8 mouse cellular contexts compared by ENCODE assay signal in the genomic region with DNA sequence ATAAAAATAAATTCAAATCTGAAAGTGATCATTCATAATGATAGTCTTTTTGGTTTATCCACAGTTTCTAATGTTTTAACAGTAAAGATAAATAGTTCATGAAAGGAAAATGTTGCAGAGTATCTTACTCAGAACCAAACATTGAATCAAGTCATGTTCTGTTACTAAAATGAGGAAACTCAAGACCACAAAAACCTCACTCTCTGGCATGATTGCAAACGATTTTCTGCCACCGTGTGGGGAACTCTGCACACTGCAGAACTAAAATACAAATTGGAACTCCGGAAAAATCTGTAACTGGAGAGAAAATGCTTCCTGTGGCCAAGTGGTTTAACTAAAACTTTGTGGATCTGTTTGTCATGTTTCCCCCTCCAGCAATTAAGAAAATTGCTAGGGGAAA. TPM values are rescaled to one million over a fixed set of nuclear protein-coding genes. Genes with fewer than 3 reads are reported as not detected.
DNase-seq lines count a peak whose midpoint lies in the region; ATAC-seq and TF ChIP-seq lines count a peak whose summit lies in the region.
"Had no signal": no experiment of that assay in that cellular context is flagged by ENCODE, and none has a peak within 500 bp of the region (broad histone marks: within the 10 kb centered on the region; RNA-seq: fewer than 3 reads in every experiment).

No protein-coding gene starts in this region.

- H3K4me1 ChIP-seq in lung, embryonic 14.5 days (ENCODE audit: insufficient read depth): peaks cover 6% of the 10 kb centered on the region

- WGBS in lung, embryonic 14.5 days: 0% methylated on average over 3 of the region's 3 CpGs

- no peak overlapping the region for H3K4me2 ChIP-seq in lung, embryonic 14.5 days
- H3K4me2 ChIP-seq: hindbrain, embryonic 15.5 days had no signal

- no peaks in the 10 kb centered on the region for H3K27me3 ChIP-seq in lung, embryonic 14.5 days (ENCODE audit: insufficient read depth, low read length)
- H3K27me3 ChIP-seq: hindbrain, embryonic 15.5 days had no signal

- TF ChIP-seq CTCF in lung, embryonic 14.5 days (IDR thresholded peaks at IDR 0.05; ENCODE audit: low read depth): peak; percentile 75

- H3K4me3 ChIP-seq in lung, embryonic 14.5 days (ENCODE audit: low read depth, low read length): no peak overlapping the region
- H3K4me3 ChIP-seq: hindbrain, embryonic 15.5 days had no signal

- peak; percentile 45 for DNase-seq in 3134 (ENCODE audit: extremely low read depth, insufficient read length, low spot score)
- peak; percentile 88 for DNase-seq in 416B (ENCODE audit: low read depth)
- DNase-seq in adrenal gland, postnatal 14 days: peak; percentile 75
- DNase-seq in frontal cortex, postnatal 25 days (ENCODE audit: low spot score in 2 of 2): peak; percentile 54 to 56
- peak; percentile 80 for DNase-seq in kidney, postnatal 10 days
- DNase-seq in lung, embryonic 14.5 days: peak; percentile 89
- DNase-seq in right cerebral cortex, postnatal 4 days: peak; percentile 71

- H3K9ac ChIP-seq in lung, embryonic 14.5 days: no peak overlapping the region
- H3K9ac ChIP-seq: hindbrain, embryonic 15.5 days had no signal

- no peaks in the 10 kb centered on the region for H3K9me3 ChIP-seq in lung, embryonic 14.5 days (ENCODE audit: low read depth, low read length)
- H3K9me3 ChIP-seq: hindbrain, embryonic 15.5 days had no signal

- H3K27ac ChIP-seq in lung, embryonic 14.5 days (ENCODE audit: low read depth): no peak overlapping the region
- H3K27ac ChIP-seq: hindbrain, embryonic 15.5 days had no signal

- ATAC-seq in lung, embryonic 14.5 days (ENCODE audit: insufficient read depth): no peak

- H3K36me3 ChIP-seq in lung, embryonic 14.5 days (ENCODE audit: insufficient read depth): peaks cover 6% of the 10 kb centered on the region; the same call in 1 of the 2 replicates
- H3K36me3 ChIP-seq: hindbrain, embryonic 15.5 days had no signal

RNA-seq across cellular contexts. Expression of a gene that starts 1.7 kb away (rescaled TPM):
- total RNA-seq in adrenal gland, postnatal 14 days (2021): 97.8 and 100 TPM in 2 replicates
- polyA plus RNA-seq in lung, embryonic 14.5 days (2014; fragmentation: Nextera tagmentation; extraction: Ambion mirVana): 129 and 139 TPM in 2 replicates

RNA-seq across cellular contexts. Expression of a gene that starts 24.8 kb away (rescaled TPM):
- total RNA-seq in adrenal gland, postnatal 14 days (2021): 76.2 and 84.8 TPM in 2 replicates
- 223 and 228 TPM in 2 replicates for polyA plus RNA-seq in lung, embryonic 14.5 days (2014; fragmentation: Nextera tagmentation; extraction: Ambion mirVana)

RNA-seq across cellular contexts. Expression of a gene that starts 50.3 kb away (rescaled TPM):
- total RNA-seq in adrenal gland, postnatal 14 days (2021): not detected in 2 replicates
- 0.18 and 0.21 TPM in 2 replicates for polyA plus RNA-seq in lung, embryonic 14.5 days (2014; fragmentation: Nextera tagmentation; extraction: Ambion mirVana)
- polyA plus RNA-seq: hindbrain, embryonic 15.5 days had no signal
